Mouse (Mus musculus) thymus, postnatal 36 days (tissue): ENCODE results near the gene Slmap.
A peak's percentile ranks its signal among the peaks of the same experiment; 100 is the strongest.
"Not testable (repeated sequence)": the region's sequence is repeated elsewhere in the genome, so short reads cannot be mapped to it uniquely, and the experiment has no call there.

Experiments
- DNase-seq, 2 experiments: peaks; one replicate each; pipeline ENCODE4 v3.0.0; 2022; ENCODE audit warnings: mixed read lengths in 2 of 2

Slmap gene

DNA sequence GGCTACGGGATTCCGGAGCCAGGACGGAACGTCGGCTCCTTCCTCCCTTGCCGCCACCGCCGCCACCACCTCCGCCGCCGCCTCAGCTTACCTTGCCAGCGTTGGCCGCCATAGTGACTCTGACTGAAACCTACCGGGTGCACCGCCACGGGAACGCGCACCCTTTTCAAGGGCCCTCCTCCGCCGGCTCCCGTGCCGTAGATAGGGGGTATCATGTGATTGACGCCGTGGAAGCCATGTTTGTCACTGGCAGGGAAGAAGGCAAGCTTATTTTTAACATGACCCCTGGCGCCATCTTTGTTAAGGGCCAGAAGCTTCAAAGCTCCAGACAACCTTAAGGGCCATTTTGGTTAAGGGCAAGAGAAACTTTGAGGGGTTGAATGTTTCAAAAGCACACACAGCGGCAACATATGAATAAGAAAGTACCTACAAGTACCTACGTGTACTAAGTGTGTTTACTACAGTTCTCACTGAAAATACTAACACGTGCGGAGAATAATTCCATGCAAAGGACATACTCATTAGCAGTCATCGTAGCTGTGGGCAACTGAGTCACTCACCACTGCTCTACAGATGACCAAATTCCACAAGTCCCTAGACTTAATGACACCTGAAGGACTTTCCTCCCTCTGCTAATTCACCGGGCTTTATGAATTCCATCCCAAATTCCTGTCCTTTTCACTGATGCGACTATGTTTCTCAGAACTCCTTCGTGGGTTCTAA is at the start of gene Slmap:
Gene Slmap (minus strand): TSS at position 175 of the 723 bp plus-strand sequence.
- peak; percentile 98 to 99 for DNase-seq

DNA sequence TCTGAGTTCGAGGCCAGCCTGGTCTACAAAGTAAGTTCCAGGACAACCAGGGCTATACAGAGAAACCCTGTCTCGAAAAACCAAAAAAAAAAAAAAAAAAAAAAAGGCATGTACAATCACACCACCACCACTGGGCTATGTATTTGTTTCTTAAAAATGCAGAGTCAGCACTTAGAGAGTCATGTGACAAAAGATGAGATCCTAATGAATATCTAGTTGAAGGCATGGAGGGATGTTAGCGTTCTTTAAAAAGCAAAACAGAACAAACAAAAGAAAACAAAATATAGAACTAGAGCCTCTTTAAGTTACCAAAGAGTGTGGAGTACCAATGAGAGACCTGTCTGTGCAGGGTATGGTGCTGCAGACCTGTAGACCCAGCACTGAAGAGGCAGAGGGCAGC is 48.9 kb upstream of the Slmap start:
- DNase-seq = no peak

GRCm38 (mm10) chr14:26579346-26580343 is 44.9 kb upstream of the Slmap start:
- peak; percentile 85 to 89 for DNase-seq

DNA sequence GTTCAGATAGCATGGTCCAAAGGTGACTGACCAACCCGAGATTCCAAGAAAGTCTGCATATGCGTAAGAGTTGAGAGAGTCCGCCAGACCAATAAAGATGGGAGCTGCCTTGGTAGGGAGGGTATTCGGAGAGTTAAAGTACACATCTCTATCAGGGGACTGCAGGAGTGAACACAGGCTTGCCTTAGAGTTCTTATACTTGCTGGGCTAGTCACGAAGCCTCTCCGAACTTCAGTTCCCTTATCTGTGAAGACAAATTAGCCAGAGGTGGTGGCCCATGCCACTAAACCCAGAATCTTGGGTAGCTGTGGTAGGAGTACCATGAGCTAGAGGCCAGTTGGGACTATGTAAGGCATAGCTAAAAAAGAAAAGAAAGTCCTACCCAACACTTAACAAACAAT is 44.1 kb upstream of the Slmap start:
- no peak for DNase-seq

GRCm38 (mm10) chr14:26576255-26576780 is 41.6 kb upstream of the Slmap start:
- DNase-seq = no peak

DNA sequence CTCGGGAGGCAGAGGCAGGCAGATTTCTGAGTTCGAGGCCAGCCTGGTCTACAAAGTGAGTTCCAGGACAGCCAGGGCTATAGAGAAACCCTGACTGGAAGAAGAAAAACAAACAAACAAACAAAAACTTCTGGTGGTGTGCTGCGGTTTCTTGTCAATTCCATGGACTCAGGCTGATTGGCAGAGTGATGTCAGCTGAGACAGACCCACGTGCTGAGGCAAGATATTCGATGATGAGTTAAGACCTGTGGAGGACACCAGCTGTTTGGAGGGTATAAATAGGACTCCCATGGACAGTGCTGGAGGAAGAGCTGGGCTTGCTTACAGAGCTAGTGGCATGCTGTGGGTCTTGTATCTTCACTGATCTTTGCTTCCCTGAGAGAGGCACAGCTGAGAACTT is 38.8 kb upstream of the Slmap start, which contains the start of gene Dennd6a:
Gene Dennd6a (plus strand): TSS at position 301 of the 400 bp plus-strand sequence.
- not testable (repeated sequence) for DNase-seq

GRCm38 (mm10) chr14:26571951-26572675 is 37.4 kb upstream of the Slmap start:
- DNase-seq = no peak

DNA sequence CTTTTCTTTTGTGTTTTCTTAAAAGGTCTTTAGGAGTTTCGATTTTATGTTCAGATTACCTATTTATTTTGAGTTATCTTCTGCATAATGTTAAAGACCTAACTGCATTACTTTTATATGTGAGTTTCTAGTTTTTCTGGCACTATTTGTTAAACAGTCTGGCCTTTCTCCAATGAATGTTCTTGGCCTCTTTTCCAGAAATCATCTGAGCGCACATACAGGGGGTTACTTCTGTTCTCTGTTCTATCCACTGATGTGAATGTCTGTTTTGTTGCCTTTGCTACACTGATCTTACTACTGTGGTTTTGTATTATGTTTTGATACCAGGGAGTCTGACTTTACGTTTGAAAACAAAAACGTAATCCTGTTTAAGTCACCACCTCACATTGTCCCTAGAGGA is 35.1 kb upstream of the Slmap start:
- no peak for DNase-seq

DNA sequence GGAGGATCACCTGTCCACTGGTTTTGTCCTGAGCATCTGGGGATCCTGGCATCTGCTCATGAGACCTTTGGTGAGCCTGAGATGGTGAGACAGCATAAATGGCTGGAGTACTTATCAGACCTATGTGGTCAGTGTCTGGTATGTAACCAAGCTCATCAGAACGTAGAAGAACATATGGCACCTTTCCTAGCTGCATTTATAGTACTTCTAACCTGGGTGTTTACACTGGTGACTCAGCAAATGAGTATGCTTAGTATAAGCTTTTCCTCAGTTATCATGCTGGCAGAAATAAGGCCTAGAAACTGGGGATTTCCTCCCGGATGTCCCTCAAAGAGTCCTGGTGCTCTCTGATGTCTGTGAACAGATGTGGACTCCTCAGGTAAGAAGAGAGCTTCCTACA is 27.5 kb upstream of the Slmap start:
- DNase-seq = no peak

GRCm38 (mm10) chr14:26558536-26558935 is 23.8 kb upstream of the Slmap start:
- no peak for DNase-seq

- no peak for DNase-seq
These were observed 22.9 kb upstream of the Slmap start for GRCm38 (mm10) chr14:26557581-26557980.

- no peak for DNase-seq
These were observed 18.1 kb upstream of the Slmap start for GRCm38 (mm10) chr14:26552853-26553252.

GRCm38 (mm10) chr14:26552441-26552840 is 17.7 kb upstream of the Slmap start:
- DNase-seq = no peak

DNA sequence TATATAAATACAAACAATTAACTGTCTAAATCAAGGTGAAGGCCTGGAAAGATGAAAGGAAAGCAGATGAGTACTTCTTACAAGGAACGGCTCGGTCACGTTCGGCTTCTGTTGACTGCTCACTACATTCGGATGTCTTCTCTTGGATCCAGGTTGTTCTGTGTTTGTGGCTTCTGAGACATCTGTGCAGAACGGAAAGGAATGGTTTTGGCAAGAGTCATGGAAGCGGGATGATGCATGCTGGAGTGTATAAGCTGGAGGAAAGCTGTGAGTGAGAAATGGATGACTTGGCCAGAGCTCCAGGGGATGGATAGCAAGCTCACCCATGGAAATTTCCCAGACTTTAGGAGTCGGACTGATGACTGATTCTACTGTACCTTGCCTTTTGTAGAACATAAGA is 16.0 kb upstream of the Slmap start:
- no peak for DNase-seq

DNA sequence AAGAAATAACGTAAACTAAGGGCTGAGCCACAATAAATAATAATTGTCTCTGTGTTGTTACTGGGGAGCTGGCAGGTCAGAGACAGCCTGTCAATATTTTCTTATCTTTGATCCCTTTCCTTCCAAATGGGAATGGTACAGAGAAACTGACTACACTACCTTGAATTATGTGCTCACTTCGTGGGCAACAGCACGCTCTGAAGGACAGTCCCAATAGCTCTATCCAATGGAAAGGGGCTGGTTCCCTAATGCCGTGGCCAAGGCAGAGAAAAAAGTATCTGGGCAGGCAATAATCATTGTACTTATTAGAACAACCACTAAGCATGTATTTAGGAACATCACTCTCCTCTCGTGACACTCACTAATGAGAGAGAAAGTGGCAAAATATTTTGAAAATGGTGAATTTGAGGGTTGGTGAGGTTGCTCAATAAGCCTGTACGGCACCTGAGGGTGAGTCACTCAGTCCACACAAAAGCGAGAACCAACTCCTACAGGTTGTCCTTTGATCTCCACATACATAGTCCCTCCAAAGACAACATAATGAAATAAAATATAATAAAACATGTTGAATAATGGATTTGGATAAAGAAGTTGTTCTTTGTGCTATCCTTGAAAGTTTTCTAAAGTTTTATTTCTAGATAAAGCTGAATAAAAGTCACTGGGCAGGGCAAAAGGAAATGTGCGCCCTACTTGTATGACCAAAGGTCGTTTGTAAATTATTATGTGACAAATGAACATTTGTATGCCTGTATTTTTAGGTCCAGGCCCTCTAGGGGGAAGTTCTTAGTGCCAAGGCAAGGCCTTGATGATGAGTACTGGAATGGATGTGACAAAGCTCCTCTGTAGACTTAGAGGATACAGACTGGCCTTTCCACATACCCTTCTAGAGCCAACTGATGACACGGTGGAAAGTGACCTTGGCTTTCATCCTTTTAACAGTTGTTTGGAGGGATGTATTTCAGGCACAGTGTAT is 13.1 kb upstream of the Slmap start:
- DNase-seq = no peak

GRCm38 (mm10) chr14:26542136-26542535 is 7.4 kb upstream of the Slmap start:
- no peak for DNase-seq

DNA sequence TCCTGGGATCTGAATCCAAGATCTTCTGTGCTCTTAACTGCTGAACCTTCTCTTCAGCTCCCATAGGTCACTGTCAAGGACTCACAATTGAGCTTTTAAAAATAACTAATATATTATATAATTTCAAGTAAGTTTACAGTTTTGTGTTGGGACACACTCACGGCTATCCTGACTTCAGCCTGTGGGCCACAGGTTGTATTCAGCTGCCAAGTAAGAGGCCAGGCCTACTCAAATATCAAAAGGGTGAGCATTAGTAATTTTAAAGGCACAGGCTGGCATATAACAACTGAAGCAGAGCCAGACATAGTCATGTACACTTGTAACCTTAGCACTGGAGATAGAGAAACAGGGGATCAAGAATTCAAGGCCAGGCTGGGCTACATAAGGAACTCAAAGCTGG is 5.8 kb upstream of the Slmap start:
- no peak for DNase-seq

DNA sequence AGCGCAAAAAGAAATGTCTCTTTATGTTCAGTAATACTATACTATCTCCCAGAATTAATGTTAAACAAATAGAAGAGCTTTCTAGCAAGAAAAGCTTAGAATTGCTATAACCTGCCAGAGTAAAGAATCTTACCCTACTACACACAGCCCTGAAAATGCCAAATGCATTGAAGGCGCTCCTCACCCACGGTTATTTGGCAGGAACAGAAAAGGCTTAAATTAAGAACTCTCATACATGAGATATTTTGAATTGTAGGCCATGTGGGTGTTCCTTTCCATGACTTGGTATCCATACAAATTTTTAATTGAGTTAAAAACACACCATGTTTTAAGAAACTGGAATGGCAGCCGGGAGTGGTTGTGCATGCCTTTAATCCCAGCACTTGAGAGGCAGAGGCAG is 4.5 kb upstream of the Slmap start:
- DNase-seq = no peak

GRCm38 (mm10) chr14:26533821-26534756 is 642 bp downstream of the Slmap start:
- DNase-seq = peak; percentile 59 to 64

DNA sequence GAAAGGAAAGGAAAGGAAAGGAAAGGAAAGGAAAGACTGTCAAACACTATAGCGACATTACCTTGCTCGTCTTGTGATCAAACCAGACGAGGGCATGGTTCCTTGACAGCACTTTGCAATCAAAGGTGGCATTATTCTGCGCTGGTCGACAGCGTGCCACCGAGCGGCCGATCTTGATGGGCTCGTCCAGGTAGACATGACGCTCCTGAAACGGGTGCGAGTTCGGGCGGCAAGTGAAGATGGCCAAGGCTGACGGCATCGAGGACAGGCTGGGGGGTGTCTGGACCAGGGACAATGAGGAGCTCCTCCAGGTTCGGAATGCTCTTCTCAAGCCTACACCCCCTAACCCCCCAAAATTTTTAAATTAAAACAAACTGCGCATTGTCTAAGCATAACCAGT is 1.5 kb downstream of the Slmap start:
- peak; percentile 15 to 28 for DNase-seq
